Mouse (Mus musculus): Measurements from ENCODE around the gene Inpp5k. TPM values are rescaled to one million over a fixed set of nuclear protein-coding genes. Genes with fewer than 3 reads are reported as not detected.

The Inpp5k gene
- total RNA-seq, 2 experiments from 2014 or later: 24.9 to 36.9 TPM

GRCm38 (mm10) chr11:75652942-75653684, 22.3 kb downstream of the Inpp5k start:
- DNase-seq (ENCODE audit: low spot score in 2 of 2): no peak

GRCm38 (mm10) chr11:75653781-75654470, 23.1 kb downstream of the Inpp5k start:
- DNase-seq (ENCODE audit: low spot score in 2 of 2): peak; percentile 78 to 81

- DNase-seq (ENCODE audit: low spot score in 2 of 2): peak in 1 of 2 experiments; percentile 42
These were observed 23.9 kb downstream of the Inpp5k start for GRCm38 (mm10) chr11:75654471-75655390.

DNA sequence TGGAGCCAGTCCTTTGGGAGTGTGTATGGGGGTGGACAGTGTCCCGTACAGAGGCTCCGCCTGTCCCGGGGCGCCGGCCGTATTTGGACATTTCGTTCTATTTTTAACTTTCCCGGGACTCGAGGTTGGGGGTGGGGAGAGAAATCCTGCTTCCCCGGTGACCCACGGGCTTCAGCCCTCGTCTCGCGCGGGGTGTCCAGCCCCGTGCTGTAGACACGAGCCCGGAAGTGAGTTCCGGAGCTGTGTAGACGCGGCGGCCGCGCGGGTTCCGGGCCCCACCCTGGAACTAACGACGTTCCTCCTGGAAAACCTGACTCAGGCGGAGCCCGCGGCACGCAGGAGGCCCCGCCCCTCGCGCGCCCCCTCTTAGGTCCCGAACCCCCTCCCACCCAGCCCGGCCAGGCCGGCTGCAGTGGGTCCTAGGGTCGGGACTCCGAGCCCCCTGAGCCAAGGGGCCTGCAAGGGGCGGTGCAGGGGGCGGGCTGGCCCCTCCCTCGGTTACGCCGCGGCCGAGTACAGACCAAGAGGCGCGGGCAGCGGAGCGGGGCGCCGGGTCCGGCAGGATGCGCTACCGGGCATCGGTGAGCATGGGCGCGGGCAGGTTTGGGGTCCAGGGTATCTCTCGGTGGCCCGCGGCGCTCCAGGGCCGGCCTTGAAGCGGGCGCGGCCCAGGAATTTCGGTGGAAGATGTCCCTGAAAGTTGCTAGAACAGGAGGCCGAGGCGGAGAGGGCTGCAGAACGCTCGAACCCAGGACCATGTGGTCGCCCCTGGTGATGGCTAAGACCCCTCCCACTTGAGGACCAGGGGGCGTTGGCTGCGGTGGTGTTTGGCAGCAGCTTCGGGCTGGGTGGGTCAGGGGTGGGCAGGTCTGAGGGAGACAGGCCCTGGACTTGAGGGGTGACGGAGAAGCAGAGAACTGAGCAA, 25.1 kb downstream of the Inpp5k start:
- peak; percentile 80 to 82 for DNase-seq (ENCODE audit: low spot score in 2 of 2)

- no peak for DNase-seq (ENCODE audit: low spot score in 2 of 2)
These were observed 26.1 kb downstream of the Inpp5k start for GRCm38 (mm10) chr11:75656621-75657590.

DNA sequence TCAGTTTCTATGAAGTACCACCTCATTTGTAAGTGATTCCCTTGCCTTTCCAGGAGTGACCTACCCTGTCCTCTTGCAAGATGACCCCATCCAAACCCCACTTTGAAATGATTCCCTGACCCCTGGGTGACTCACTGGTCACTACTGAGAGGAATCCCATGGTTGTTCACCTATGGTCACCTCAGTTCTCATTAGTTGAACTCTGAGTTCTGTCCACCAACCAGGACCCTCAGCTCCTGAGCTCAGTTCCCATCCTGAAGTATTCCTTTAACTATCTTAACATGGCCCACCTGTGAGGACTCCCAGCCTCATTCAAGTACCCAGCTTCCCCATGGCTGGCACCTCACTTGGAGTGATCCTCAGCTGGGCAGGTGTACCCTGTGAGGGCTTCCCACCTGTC, 27.1 kb downstream of the Inpp5k start:
- DNase-seq (ENCODE audit: low spot score in 2 of 2): no peak

DNA sequence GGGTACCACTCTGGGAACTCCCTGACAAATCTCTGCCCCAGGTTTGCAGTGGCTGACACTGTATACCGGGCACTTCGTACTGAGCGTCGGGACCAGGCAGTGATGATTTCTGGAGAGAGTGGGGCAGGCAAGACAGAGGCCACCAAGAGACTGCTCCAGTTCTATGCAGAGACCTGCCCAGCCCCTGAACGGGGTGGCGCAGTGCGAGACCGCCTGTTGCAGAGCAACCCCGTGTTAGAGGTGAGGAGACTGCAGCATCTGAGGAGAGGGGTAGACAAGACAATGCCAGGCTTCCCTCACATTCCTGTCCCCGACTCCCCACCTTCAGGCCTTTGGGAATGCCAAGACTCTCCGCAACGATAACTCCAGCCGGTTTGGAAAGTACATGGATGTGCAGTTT, 27.5 kb downstream of the Inpp5k start:
- no peak for DNase-seq (ENCODE audit: low spot score in 2 of 2)

- DNase-seq (ENCODE audit: low spot score in 2 of 2): no peak
These were observed 28.4 kb downstream of the Inpp5k start for GRCm38 (mm10) chr11:75658996-75659750.

DNA sequence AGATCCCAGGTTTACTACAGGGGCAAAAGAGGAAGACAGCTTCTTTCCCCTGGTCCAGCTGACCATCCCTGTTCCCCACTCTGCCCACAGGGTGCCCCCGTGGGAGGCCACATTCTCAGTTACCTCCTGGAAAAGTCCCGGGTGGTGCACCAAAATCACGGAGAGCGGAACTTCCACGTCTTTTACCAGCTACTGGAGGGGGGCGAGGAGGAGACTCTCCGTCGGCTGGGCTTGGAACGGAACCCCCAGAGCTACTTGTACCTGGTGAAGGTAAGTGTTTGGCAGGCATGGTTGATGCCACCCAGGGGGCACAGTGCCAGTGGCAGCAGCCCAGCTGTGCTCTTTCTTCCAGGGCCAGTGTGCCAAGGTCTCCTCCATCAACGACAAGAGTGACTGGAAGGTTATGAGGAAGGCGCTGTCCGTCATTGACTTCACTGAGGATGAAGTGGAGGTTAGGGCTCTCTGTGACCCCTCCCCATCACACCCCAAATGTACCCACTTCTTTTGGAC, 29.3 kb downstream of the Inpp5k start:
- DNase-seq (ENCODE audit: low spot score in 2 of 2): no peak

DNA sequence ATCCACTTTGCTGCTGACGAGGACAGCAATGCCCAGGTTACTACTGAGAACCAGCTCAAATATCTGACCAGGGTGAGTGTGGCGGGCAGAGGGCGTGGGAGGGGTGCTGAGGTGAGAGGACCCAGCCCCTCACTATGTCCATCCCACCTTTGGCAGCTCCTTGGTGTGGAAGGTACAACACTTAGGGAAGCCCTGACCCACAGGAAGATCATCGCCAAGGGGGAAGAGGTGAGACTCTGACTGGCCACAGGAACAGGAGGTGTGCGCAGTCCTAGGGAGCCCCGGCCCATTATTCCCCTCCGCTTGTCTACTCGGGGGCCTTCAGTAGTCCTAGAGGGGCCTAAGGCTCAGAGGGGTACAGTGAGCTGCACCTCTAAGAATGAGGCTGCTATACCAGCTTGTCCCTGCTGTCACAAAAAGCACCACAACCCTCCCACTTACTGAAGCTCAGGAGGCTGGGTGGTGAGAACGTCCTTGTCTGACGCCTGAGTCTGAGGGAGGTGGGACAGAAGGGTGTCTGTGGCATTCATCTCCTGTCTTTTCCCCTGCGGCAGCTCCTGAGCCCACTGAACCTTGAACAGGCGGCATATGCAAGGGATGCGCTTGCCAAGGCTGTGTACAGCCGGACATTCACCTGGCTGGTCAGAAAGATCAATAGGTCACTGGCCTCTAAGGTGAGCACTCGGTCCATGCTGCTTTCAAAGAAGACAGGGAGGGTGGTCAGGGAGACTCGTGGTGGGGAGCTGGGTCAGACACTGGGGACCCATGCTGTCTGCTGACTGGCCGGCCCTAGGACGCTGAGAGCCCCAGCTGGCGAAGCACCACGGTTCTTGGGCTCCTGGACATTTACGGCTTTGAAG, 30.4 kb downstream of the Inpp5k start:
- no peak for DNase-seq (ENCODE audit: low spot score in 2 of 2)

- DNase-seq (ENCODE audit: low spot score in 2 of 2): no peak
These were observed 31.3 kb downstream of the Inpp5k start for GRCm38 (mm10) chr11:75662131-75662530.

- no peak for DNase-seq (ENCODE audit: low spot score in 2 of 2)
These were observed 35.5 kb downstream of the Inpp5k start for GRCm38 (mm10) chr11:75666296-75666695.

- DNase-seq (ENCODE audit: low spot score in 2 of 2): no peak
These were observed 37.8 kb downstream of the Inpp5k start for GRCm38 (mm10) chr11:75668621-75669020.

- no peak for DNase-seq (ENCODE audit: low spot score in 2 of 2)
These were observed 38.5 kb downstream of the Inpp5k start for GRCm38 (mm10) chr11:75669176-75669852.

- DNase-seq (ENCODE audit: low spot score in 2 of 2): no peak
These were observed 39.0 kb downstream of the Inpp5k start for GRCm38 (mm10) chr11:75669853-75670200.

DNA sequence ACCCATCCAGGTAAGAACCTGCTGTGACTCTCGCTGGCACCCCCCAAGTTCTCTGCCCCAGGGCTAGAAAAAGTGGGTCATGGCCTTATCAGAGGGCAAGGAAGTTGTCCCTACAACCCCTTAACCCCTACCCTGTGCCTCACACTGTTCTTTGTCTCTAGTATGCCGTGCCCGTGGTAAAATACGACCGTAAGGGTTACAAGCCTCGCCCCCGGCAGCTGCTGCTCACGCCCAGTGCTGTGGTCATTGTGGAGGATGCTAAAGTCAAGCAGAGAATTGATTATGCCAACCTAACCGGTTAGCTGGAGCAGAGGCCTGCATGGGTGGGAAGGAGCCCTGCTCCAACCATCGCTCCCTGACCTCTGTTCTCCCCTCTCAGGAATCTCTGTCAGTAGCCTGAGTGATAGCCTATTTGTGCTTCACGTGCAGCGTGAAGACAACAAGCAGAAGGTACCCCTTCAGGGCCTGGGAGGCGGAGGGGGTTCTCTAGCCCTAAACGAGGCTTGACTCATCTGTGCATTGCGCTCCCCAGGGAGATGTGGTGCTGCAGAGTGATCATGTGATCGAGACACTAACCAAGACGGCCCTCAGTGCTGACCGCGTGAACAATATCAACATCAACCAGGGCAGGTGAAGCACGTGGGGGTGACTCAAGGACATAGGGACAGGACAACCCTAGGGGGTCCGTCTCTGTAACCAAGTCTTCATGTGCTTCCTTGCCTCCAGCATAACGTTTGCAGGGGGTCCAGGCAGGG, 40.8 kb downstream of the Inpp5k start:
- DNase-seq (ENCODE audit: low spot score in 2 of 2): no peak
